In the genomic region with DNA sequence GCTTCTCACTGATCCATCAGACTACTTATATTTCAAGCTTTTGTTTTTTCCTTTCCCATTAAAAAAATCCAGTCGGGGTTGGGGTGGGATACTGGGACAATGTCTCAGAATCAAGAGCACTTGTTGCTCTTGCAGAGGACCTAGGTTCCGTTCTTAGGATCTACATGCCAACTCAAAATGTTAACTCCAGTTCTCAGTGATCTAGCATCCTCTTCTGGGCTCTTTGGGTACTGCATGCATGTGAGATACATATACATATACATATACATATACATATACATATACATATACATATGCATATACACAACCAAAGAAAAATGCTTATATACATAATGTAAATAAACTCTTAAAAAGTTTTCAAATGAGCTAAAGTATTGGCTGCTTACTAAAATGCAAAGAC, we compare ENCODE assay signal across 18 mouse cellular contexts. TPM values are rescaled to one million over a fixed set of nuclear protein-coding genes. Genes with fewer than 3 reads are reported as not detected.
DNase-seq lines count a peak whose midpoint lies in the region; ATAC-seq and TF ChIP-seq lines count a peak whose summit lies in the region.
"Had no signal": no experiment of that assay in that cellular context is flagged by ENCODE, and none has a peak within 500 bp of the region (broad histone marks: within the 10 kb centered on the region; RNA-seq: fewer than 3 reads in every experiment).

No protein-coding gene starts in this region.

- no peak for DNase-seq in hindbrain, postnatal 0 days (ENCODE audit: low spot score)
- no peak for DNase-seq in hindbrain, embryonic 14.5 days (ENCODE audit: low spot score)
- DNase-seq in lung, embryonic 14.5 days: no peak
- no peak for DNase-seq in lung, postnatal 4 days
- peak; percentile 27 for DNase-seq in ES-CJ7 (ENCODE audit: low read depth, low spot score)
- no peak for DNase-seq in stomach, postnatal 0 days (ENCODE audit: low spot score)
- no peak for DNase-seq in heart, postnatal 36 days
- DNase-seq: adrenal gland, postnatal 36 days; cerebellum, adult 9-11 months; embryo, embryonic 11 days; gastrocnemius, postnatal 25 days; heart, postnatal 4 days; midbrain, embryonic 14.5 days; thymus, adult 18-20 months had no signal

- intact Hi-C loops in heart, postnatal 36 days (cut with DNase I): no loop called here

- no peak overlapping the region for H3K9ac ChIP-seq in hindbrain, postnatal 0 days (replicated peaks; ENCODE audit: low read length)
- H3K9ac ChIP-seq in hindbrain, embryonic 14.5 days: no peak overlapping the region
- no peak overlapping the region for H3K9ac ChIP-seq in lung, embryonic 14.5 days
- H3K9ac ChIP-seq in stomach, postnatal 0 days (ENCODE audit: low read length): no peak overlapping the region
- H3K9ac ChIP-seq: embryonic facial prominence, embryonic 15.5 days had no signal

- no peak overlapping the region for H3K27ac ChIP-seq in hindbrain, postnatal 0 days
- H3K27ac ChIP-seq in hindbrain, embryonic 14.5 days: no peak overlapping the region
- no peak overlapping the region for H3K27ac ChIP-seq in lung, embryonic 14.5 days (ENCODE audit: low read depth)
- no peak overlapping the region for H3K27ac ChIP-seq in stomach, postnatal 0 days (replicated peaks)
- H3K27ac ChIP-seq: embryonic facial prominence, embryonic 15.5 days; forebrain, embryonic 10.5 days; heart, embryonic 10.5 days; limb, embryonic 10.5 days had no signal

- H3K9me3 ChIP-seq in hindbrain, postnatal 0 days (ENCODE audit: low read length): no peaks in the 10 kb centered on the region
- H3K9me3 ChIP-seq in hindbrain, embryonic 14.5 days (ENCODE audit: control insufficient read depth, low read length): no peaks in the 10 kb centered on the region
- no peaks in the 10 kb centered on the region for H3K9me3 ChIP-seq in lung, embryonic 14.5 days (ENCODE audit: low read depth, low read length)
- no peaks in the 10 kb centered on the region for H3K9me3 ChIP-seq in stomach, postnatal 0 days (ENCODE audit: control insufficient read depth, low read length)
- H3K9me3 ChIP-seq: embryonic facial prominence, embryonic 15.5 days; forebrain, embryonic 10.5 days; heart, embryonic 10.5 days; limb, embryonic 10.5 days had no signal

- H3K36me3 ChIP-seq in hindbrain, postnatal 0 days (ENCODE audit: insufficient read depth, low read length): no peaks in the 10 kb centered on the region
- H3K36me3 ChIP-seq in hindbrain, embryonic 14.5 days (replicated peaks; ENCODE audit: control insufficient read depth, insufficient read depth): no peaks in the 10 kb centered on the region
- no peaks in the 10 kb centered on the region for H3K36me3 ChIP-seq in lung, embryonic 14.5 days (ENCODE audit: insufficient read depth)
- no peaks in the 10 kb centered on the region for H3K36me3 ChIP-seq in stomach, postnatal 0 days (ENCODE audit: control insufficient read depth, insufficient read depth, low read length)
- H3K36me3 ChIP-seq: embryonic facial prominence, embryonic 15.5 days; forebrain, embryonic 10.5 days; heart, embryonic 10.5 days; limb, embryonic 10.5 days had no signal

- H3K4me2 ChIP-seq in hindbrain, postnatal 0 days (ENCODE audit: low read depth, low read length): no peak overlapping the region
- no peak overlapping the region for H3K4me2 ChIP-seq in hindbrain, embryonic 14.5 days (replicated peaks)
- H3K4me2 ChIP-seq in lung, embryonic 14.5 days: no peak overlapping the region
- no peak overlapping the region for H3K4me2 ChIP-seq in stomach, postnatal 0 days (replicated peaks; ENCODE audit: low read depth)
- H3K4me2 ChIP-seq: embryonic facial prominence, embryonic 15.5 days had no signal

- TF ChIP-seq CTCF in hindbrain, postnatal 0 days (IDR thresholded peaks at IDR 0.05; ENCODE audit: low read depth): peak; percentile 39
- TF ChIP-seq CTCF in lung, embryonic 14.5 days (IDR thresholded peaks at IDR 0.05; ENCODE audit: low read depth): peak; percentile 49
- TF ChIP-seq CTCF in stomach, postnatal 0 days (IDR thresholded peaks at IDR 0.05; ENCODE audit: low read depth): peak; percentile 50

- no peaks in the 10 kb centered on the region for H3K27me3 ChIP-seq in hindbrain, postnatal 0 days (ENCODE audit: insufficient read depth, low read length)
- no peaks in the 10 kb centered on the region for H3K27me3 ChIP-seq in hindbrain, embryonic 14.5 days (ENCODE audit: control insufficient read depth, insufficient read depth, low read length)
- no peaks in the 10 kb centered on the region for H3K27me3 ChIP-seq in lung, embryonic 14.5 days (ENCODE audit: insufficient read depth, low read length)
- H3K27me3 ChIP-seq in stomach, postnatal 0 days (ENCODE audit: control insufficient read depth, insufficient read depth, low read length): no peaks in the 10 kb centered on the region
- H3K27me3 ChIP-seq: embryonic facial prominence, embryonic 15.5 days had no signal

- no peak for ATAC-seq in hindbrain, postnatal 0 days
- no peak for ATAC-seq in hindbrain, embryonic 14.5 days (ENCODE audit: low FRiP score)
- no peak for ATAC-seq in lung, embryonic 14.5 days (ENCODE audit: insufficient read depth)
- no peak for ATAC-seq in stomach, postnatal 0 days (ENCODE audit: low FRiP score, low TSS enrichment)

- WGBS in hindbrain, postnatal 0 days: 91% methylated on average over 2 of the region's 2 CpGs
- 79% methylated on average over 2 of the region's 2 CpGs for WGBS in hindbrain, embryonic 14.5 days
- 89% methylated on average over 2 of the region's 2 CpGs for WGBS in lung, embryonic 14.5 days
- 92% methylated on average over 2 of the region's 2 CpGs for WGBS in stomach, postnatal 0 days

- TF ChIP-seq EP300 in stomach, postnatal 0 days (optimal IDR thresholded peaks at IDR 0.05): no peak

- H3K4me3 ChIP-seq in hindbrain, postnatal 0 days (ENCODE audit: low read length): no peak overlapping the region
- H3K4me3 ChIP-seq in hindbrain, embryonic 14.5 days (replicated peaks; ENCODE audit: low read length): no peak overlapping the region
- no peak overlapping the region for H3K4me3 ChIP-seq in lung, embryonic 14.5 days (ENCODE audit: low read depth, low read length)
- no peak overlapping the region for H3K4me3 ChIP-seq in stomach, postnatal 0 days (ENCODE audit: low read depth, low read length)
- H3K4me3 ChIP-seq: embryonic facial prominence, embryonic 15.5 days; forebrain, embryonic 10.5 days; heart, embryonic 10.5 days; limb, embryonic 10.5 days had no signal

- 0 out of 2 replicates have a peak, but pooled peaks cover under 1% of the 10 kb centered on the region for H3K4me1 ChIP-seq in hindbrain, postnatal 0 days (ENCODE audit: insufficient read depth, low read length)
- H3K4me1 ChIP-seq in hindbrain, embryonic 14.5 days (replicated peaks; ENCODE audit: control insufficient read depth, insufficient read depth, low read length): no peaks in the 10 kb centered on the region
- no peaks in the 10 kb centered on the region for H3K4me1 ChIP-seq in lung, embryonic 14.5 days (ENCODE audit: insufficient read depth)
- H3K4me1 ChIP-seq in stomach, postnatal 0 days (replicated peaks; ENCODE audit: control insufficient read depth, insufficient read depth): no peaks in the 10 kb centered on the region
- H3K4me1 ChIP-seq: heart, embryonic 10.5 days had no signal

RNA-seq across cellular contexts. Expression of a gene that starts 33.4 kb away (rescaled TPM):
- total RNA-seq in hindbrain, postnatal 0 days (2014; rRNA removed): 4.5 and 7.5 TPM in 2 replicates
- polyA plus RNA-seq in hindbrain, postnatal 0 days (2015; fragmentation: Nextera tagmentation; extraction: Ambion mirVana): 14.7 and 15.5 TPM in 2 replicates
- polyA plus RNA-seq in hindbrain, embryonic 14.5 days (2014; fragmentation: Nextera tagmentation; extraction: Ambion mirVana): 14.3 and 17.0 TPM in 2 replicates
- polyA plus RNA-seq in lung, embryonic 14.5 days (2014; fragmentation: Nextera tagmentation; extraction: Ambion mirVana): 157 and 164 TPM in 2 replicates
- 19.9 and 25.1 TPM in 2 replicates for polyA plus RNA-seq in stomach, postnatal 0 days (2015; fragmentation: Nextera tagmentation; extraction: Ambion mirVana)
- total RNA-seq in heart, postnatal 36 days (2021): 1 to 10 TPM; 1.7 to 2.4 TPM

RNA-seq across cellular contexts. Expression of a gene that starts 46.7 kb away (rescaled TPM):
- total RNA-seq in hindbrain, postnatal 0 days (2014; rRNA removed): 0.16 and 1.0 TPM in 2 replicates
- 0.80 and 1.0 TPM in 2 replicates for polyA plus RNA-seq in hindbrain, postnatal 0 days (2015; fragmentation: Nextera tagmentation; extraction: Ambion mirVana)
- 0.33 and 0.36 TPM in 2 replicates for polyA plus RNA-seq in hindbrain, embryonic 14.5 days (2014; fragmentation: Nextera tagmentation; extraction: Ambion mirVana)
- polyA plus RNA-seq in lung, embryonic 14.5 days (2014; fragmentation: Nextera tagmentation; extraction: Ambion mirVana): 1.7 and 3.7 TPM in 2 replicates
- 92.5 and 97.2 TPM in 2 replicates for polyA plus RNA-seq in stomach, postnatal 0 days (2015; fragmentation: Nextera tagmentation; extraction: Ambion mirVana)
- not detected for total RNA-seq in heart, postnatal 36 days (2021)
- total RNA-seq: gastrocnemius, postnatal 25 days; heart, postnatal 4 days had no signal

Comparison
In these comparisons a context has a peak if more than half of its experiments do, and no peak if none do; other contexts are left out.
1. RNA of a gene that starts 46.7 kb away (polyA plus RNA-seq): 92.5 to 97.2 TPM in stomach, postnatal 0 days; 1.7 to 3.7 TPM in lung, embryonic 14.5 days, 0.80 to 1.0 TPM in hindbrain, postnatal 0 days and 0.33 to 0.36 TPM in hindbrain, embryonic 14.5 days; every median in the first group is over 10 times any median in the second.
2. Peak in every context shown above with its lines, with median percentiles within 50 percentile points of each other: CTCF ChIP-seq.